Mouse (Mus musculus) cerebellum, adult 11-12 months (tissue): ENCODE measurements at regions not wholly inside any gene's neighbourhood (a gene's known extent, or its start where the extent isn't known, plus 50 kb on each side); places are given as distances from the start of the nearest gene placed in this dataset.

Experiments
- DNase-seq: peaks from one replicate; pipeline ENCODE4 v3.0.0; 2022

DNA sequence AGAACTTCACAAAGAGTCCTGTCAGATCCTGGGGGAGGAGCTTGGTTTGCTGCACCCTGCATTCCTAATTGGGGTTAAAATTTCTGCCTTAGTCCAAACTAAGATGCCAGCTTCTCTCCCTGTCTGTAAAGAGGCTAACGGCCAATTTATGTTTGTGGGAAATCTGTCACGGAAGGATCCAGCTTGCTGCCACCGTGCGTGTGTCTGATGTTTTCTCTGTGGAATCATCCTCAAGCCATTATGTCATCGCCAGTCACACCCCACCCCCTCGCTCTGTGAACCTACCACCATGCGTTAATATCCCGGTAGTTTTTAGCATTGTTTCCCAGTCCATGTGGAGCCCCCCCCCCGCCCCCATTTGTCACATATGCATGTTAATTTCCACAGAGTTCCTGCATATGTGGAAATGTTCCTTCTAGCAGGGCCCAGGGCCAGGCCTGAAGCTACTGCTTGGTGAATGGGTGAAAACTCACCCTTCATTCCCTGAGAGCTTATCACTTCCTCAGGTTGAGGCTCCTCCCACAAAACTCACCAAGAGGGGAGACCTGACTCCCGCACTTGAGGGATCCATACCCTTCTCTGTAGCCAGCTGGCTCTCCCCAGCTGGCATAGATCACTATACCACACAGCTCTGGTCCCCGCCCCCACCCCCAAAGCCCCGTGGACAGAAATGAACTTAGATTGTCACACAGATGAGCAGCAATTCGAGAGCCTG is 233.4 kb downstream of the Bcl11b start:
- DNase-seq = no peak

DNA sequence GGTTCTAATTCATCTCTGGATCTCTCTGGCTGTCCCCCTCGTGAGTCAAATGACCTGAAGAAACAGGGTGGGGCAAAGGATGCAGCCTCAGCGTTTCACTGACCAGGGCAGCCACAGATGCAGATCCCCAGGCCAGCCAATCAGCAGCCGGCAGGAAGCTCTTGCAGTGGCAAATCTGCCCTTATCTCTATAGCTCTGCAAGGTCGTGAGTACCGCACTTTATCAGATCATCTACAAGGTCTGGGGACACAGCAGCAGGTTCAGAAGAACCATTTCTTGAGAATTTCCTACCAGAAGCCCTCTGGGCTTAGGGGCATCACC is 232.9 kb downstream of the Bcl11b start:
- DNase-seq = no peak

DNA sequence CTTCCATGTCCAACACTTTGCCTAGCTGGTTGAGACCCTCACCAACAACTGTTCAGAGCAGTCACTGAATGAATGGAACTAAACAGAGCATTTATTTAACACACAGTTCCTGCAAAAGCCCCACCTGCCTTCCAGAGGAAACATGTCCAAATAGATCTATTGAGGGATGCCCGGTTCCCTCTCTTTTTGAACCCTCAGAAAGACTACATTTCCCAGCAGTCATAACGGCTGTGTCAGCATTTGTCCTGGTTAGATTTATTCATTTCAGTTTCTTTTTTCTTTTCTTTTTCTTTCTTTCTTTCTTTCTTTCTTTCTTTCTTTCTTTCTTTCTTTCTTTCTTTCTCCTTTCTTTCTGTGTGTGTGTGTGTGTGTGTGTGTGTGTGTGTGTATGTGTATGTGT is 232.1 kb downstream of the Bcl11b start:
- no peak for DNase-seq

DNA sequence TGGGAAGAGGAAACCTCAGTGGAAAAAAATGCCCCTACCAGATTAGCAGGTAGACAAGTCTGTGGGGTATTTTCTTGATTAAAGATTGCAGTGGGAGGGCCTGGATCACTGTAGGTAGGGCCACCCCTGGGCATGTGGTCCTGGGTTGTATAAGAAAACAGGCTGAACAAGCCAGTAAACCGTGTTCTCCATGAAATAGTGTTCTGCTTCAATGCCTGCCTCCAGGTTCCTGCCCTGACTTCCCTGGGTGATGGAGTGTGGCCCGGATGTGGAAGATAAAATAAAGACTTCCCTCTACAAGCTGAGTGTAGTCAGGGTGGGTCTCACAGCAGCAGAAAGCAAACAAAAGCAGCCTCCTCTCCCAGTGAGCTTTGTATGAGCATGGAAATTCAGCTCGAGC is 231.6 kb downstream of the Bcl11b start:
- no peak for DNase-seq

DNA sequence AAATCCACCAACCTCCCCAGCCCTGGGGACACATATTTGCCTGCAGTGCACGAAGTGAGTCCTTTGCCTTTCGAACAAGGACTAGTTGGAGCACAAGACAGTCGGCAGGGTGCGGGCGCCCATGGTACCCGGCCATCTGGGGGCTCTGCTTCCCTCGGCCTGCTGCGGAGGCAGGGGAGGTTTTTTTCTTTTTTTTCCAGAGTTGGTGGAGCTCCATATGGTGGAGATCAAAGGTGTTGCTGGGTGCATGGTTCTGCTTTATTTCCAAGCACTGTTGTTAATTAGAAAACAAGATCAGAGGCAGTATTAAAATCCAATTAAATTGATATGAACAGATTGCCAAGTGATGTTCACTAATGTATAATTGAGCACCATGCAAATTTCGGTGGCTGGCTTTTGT is 225.4 kb downstream of the Bcl11b start:
- no peak for DNase-seq

DNA sequence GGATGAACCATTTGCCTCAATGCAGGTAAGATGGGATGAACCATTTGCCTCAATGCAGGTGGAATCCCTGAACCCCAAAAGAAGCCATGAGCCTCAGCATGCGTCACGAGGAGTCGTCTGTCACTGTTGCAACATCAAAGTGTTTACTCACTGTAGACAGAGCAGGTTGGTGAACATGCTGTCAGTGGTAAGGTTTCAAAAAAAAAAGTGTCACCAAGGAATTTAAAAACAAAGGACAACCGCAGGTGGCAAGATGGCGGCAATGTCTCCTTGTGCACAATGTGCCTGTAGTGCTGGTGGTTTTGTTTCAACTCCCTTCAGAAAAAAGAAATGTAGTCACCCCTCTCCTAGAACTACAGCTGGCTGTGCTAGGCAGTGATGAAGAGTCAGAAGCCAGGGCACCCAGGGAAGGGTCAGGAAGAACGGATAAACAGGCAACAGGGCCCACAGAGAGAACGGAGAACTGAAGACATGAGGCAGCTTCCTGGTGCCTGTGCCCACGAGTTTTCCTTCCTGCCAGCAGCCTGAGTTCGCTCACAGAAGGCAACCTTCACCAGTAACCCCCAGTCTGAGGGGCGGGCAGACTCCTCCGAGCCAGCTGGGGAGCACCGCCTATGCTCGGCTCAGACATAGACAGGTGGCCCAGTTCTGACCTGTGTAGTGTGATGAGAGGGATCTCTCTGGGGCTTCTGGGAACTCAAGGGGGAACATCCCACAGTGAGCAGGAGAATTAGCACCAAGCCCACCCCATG is 223.9 kb downstream of the Bcl11b start:
- no peak for DNase-seq

DNA sequence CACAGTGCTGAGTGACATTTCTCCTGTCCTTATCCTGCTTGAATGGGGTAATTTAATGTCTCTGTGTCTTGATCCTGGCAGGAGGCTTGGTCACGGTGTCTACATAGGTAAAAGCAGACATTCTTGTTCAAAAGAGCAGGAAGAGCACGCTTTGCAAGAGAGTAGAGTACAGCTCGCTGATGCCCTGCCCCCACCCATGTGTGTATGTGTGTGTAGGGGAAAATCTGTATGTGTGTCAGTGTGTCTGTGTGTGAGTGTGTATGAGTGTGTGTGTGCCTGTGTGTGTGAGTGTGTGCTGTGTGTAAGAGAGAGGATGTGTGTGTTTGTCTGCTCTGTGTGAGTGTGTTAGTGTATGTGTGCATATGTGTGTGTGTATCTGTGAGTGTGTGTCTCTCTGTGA is 221.3 kb downstream of the Bcl11b start:
- DNase-seq = no peak

DNA sequence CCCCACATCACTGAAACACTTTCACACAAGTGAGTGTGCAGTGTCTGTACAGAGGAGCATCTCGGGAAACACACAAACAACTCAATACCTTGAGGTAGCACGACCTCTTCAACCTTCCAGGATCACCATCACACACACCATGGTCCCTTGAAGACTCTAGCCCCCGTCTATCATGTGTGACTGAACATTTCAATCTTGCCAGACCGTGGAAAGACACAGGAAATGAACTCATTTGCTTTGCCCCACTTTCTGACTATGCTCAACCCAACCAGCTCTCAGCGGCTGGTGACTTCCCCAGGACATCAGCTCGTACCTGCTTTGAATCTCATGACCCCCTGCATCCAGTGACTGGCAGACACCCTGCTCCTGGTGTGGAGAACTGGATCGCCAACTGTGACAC is 219.6 kb downstream of the Bcl11b start:
- no peak for DNase-seq

DNA sequence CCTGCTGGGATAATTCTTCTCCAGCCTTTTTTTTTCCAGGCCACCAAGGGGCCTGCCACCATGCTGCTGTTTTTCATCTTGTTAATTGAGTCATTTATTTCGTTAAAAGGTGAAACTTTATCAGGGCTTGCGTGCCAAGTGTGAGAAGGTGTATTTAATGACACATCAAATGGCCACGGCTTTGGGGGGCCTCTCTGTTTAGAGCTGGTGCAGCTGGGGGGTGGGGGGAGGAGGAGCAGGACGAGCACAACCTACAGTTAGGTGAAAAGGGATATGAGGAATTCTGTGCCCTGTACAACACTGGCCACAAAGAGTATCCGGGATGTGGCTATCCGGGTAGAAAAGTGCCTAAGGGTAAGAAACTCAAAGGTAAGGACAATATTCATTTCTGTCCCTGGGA is 213.6 kb downstream of the Bcl11b start:
- DNase-seq = no peak

DNA sequence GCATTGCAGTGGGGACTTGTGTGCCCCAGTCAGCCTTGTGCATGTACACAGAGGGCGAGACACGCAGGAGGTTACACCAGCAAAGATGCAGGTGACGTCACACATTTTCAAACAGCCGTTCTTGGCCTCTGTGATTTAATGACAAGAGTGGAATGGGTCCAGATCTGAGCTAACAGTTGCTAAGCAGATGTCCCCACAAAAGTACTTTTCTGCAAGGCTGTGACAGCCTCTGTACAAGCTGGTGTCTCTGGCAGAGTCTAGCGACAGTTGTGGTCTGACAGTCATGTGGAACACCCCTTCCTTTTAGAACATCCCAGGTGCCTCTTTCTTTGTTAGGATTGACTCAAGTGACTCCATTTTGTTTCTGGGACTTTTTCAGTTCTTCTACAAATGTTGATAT is 203.1 kb downstream of the Bcl11b start:
- no peak for DNase-seq

DNA sequence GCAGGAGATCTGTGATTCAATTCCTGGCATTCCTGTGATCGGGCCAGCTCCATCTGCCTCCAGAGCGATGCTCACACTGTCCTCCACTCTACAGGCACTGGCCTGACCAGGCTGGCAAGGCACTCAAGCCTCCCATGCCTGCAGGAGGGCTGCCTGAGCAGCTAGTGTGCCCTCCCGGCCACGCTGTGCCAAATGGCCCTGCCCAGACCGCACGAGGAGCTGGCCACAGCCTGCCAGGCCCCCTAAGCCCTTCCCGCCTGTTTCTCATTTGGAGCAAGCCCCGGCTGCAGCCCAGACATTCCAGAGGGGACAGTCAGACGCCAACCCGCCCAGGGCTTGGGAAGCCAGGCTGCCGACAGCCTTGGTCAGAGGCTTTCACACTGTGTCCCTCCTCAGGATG is 195.8 kb downstream of the Bcl11b start:
- DNase-seq = peak; percentile 84

DNA sequence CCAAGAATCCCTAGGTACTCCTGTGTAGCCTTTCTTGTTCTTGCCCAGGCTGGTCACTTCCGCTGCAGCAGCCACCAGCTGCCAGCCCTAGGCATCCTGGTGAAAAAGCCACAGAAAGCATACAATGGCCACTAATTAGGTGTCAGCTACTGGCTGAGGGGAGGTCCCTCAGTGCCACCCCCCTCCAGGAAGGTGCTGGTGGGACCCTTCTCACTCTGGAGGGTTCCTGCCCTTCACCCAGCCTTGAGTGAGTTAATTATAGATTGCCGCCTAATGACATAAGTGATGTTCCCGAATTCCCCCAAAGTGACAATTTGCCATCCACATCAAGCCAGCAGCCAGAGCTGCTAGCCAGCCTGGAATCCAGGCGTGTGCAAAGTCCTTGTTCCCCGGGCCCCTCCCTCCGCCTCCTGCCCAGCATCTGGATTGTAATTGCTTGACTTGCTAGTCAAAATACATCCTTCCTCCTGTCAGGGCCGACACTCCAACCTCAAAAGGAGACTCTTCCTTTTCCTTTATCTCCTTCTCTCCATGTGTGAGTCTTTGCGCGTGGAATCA is 195.2 kb downstream of the Bcl11b start:
- DNase-seq = peak; percentile 5

DNA sequence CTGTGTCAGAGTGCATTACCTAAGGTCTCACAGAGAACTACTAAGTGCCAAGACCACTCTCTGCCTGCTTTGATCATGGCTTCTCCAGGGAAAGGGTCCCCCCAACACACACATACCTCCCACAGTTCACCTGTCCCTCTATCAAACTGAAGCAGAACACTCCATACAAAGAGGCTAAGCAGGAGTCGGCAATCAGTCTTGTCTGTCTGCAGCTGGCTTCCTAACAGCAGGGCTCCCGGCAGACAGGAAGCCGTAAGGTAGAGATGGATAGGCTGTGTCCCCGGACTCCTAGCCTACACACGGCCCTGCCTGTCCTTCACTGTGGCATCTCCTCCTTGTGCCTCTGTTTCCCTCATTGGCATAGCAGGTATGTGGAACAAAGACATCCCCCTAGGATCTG is 192.2 kb downstream of the Bcl11b start:
- DNase-seq = no peak

DNA sequence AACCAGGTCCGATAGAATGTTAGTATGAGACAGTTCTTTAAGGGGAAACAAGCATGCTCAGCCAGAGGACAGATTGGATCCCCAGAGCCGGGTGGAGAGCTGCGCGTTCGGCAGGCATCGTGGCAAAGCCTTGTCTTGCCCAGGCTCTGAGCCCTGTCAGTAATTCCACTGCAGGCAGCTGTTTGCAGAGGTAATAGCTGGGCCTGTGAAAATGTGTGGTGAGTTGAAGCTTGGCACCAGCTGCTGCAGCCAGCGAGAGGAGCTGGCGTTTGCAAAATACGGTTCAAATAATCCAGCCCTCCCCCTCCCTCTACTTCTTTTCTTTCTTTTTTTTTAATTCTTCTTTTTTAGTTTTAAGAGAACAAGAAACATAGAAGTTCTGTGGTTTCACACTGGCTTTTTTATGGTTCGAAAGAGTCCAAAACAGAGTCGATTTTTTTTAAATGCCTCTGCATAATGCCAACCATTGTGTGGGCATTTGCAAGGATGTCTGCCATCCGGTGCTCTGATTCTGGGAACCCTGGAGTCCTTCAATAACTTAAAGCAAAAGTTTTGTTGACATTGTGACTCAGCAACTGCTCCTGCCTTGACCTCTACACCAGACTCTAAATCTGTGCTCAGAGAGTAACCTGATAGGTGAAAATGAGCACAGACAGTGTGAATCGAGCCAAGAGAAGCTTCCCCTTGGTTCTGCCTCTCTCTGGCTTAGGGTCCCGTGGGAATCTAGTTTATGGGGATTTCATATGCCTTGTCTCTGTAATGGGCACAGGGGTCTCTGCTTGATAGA is 190.7 kb downstream of the Bcl11b start:
- DNase-seq = no peak

DNA sequence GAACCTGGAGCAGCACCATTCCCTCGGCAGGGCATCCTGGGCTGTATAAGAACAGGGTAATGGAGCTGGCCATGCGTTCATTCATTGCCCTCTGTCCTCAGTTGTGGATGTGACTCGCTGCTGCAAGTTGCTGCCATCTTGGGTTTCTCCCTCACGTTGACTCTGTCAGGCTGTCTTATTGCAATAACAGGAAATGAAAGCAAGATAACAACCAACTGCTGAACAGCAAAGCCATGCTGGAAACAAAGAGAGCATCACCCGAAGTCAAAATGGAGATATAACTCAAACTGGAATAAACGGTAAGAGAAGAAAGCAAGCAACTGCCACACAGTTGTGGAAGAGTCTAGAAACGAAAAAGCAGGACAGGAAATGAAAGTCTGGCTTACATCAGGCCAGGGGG is 188.5 kb downstream of the Bcl11b start:
- no peak for DNase-seq

DNA sequence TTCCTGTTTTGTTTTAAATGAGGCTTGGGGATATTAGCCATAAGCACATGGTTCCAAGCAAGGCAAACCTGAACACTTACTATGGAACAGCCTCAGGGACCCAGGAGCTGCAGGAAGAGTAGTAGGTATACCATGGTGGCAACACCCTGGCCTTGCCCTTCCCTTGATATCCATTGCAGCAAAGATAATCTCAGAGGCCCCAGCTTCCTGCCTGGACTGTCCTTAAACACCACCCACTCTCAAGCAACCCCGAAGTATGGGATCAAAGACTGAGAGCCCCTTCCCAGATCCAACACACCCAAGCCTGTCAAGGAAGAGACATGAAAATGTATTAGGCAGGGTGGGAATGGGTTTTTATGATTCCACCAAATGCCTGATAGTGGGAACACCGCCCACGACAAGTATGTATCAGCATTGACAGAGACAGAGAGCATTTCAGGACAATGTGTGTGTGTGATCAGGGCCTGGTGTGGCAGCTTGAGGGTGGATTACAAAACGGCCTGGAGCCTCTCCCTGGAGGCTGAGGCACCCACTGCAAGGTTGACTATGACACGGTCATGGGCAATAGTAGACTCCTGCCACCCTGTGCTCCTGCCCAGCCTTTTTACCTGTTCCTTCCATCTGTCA is 179.5 kb downstream of the Bcl11b start:
- no peak for DNase-seq

DNA sequence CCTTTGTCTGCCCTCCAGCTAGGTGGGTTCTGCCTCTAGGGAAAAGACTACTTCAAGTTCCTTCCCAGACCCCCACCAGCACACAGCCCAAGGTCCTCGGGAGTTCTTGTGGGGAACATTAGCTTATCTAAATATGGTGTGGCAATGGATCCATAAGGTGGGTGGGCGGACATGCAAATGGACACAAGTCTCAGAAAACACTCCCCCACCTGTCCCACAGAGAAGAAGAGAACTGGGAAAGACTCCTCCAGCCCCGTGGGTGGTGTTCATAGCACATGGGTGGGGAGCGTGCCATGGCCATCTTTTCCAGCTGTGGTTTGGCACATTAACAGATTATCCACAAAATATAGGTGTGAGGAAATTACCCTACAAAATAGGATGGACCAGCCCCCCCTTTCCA is 177.5 kb downstream of the Bcl11b start:
- no peak for DNase-seq

DNA sequence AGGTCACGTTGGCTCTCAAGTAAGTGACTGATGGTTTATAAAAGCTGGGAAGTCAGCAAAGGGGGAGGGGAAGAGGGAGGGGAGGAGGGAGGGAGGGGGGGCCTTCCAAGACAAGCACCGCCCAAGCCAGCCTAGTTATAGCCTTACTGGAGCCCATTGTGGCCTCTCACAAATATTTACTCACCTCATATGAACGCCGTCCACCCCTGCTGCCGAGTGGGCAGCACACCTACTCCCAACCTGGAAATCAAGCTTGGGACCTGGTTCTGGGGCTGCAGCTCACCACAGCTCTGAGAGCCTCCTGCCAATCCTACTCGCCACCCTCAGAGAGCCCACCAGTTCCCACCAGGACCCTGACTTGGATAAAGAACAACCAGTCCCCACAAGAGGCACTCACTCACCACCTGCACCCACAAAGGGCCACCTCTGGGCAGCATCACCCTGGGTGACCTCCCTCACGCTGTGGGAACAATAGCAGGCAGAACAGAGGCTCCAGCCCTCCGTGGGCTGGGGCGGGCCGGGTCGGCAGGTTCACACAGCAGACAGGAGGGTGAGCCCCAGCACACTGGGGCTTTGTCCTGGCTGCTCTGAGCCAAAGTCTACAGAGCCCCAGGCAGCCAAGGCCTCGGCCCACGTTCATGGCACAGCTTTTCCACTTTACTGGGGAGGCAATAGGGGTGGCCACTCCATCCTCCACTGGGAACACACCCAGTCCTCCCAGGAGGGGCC is 171.8 kb downstream of the Bcl11b start:
- DNase-seq = no peak

DNA sequence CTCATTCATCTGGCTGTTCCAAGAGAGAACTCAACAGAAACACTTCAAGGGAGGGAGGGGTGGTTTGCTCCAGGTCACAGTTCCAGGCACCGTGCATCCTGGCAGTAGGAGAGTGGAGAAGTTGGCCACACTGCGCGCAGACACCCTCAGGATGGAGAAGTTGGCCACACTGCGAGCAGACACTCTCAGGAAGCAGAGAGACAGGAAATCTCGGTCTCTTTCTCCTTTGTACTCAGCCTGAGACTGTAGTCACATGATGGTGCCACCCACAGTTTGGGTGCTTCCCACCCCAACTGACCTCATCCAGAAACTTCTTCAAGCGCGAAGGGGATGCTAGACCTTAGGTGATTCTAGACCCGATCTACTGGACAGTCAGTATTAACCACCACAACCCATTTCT is 170.4 kb downstream of the Bcl11b start:
- DNase-seq = no peak

DNA sequence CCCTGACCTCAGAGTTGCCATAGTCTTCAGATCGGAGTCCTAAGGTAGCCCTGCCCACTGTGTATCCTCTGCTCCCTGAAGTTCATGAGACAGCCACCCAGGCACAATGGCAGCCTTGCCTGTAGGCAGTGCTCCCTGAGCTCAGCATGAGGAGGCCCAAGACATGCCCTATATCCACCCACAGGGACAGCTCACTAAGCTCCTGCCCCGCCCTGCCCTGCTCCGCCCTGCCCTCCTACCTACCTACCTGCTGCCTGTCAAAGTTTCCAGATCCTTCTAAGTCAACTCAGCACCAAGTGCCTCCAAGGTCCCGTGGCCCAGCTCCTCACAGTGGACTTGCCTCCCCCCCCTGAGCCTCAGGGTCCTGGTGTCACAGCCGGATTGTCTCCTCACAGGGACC is 168.9 kb downstream of the Bcl11b start:
- DNase-seq = no peak

DNA sequence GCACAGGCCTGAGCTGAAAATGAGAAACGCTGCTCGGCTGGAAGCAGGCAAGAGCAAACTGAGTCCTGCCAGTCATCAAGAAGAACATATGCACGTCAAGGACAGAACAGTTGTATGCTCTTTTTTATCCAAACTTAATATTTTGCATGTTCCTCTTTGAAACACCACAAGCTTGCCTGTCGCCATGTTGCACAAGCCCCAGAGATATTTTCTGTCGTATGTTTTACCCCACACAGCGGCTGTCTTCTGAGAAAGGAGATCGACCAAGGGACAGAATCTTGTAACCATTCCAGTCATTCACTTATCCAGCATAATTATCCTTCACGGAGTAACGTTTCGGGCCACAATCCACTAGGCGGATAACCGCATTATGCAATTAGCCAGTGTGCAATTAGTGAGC is 165.7 kb downstream of the Bcl11b start:
- no peak for DNase-seq

DNA sequence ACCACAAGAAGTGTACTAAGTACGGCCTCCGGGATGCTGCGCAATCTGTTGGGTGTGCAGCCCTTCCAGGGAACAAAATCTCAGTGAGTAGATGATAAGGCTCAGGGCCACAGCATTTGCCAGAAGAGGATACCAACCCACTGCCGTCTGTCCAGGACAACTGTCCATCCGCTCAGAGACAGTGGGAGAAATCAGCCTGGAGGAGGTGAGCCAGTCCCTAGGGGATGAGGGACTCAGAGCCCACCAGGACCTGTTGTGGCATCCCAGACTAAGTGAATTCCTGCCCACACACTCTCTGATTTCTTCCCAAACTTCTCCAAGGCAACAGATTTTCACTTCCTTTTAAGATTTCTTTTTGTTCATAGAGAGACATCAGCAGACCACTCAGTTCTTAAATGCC is 158.8 kb downstream of the Bcl11b start:
- no peak for DNase-seq

DNA sequence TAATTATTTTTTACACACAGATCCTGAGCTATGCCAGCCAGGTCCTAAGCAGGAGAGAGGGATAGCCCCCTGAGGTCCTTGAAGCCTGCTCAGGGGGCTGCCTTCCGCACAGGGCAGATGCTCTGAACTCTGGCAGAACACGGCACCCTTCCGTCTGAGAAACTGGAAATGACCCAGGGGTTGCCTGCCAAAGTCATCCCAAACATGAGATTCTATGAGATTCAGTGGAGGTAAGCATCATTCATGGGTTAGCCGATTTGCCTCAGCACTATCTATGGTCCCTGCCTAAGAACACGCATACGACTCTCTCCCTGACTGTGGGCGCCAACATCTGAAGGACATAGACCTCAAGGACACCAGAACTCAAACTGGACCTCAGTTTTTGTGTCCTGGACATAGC is 152.8 kb downstream of the Bcl11b start:
- DNase-seq = no peak
